Mouse (Mus musculus) olfactory bulb, adult 2 months (tissue): Measurements from ENCODE around the gene Zglp1.

Experiments used
- CTCF ChIP-seq: fragments of 200-500 bp; IDR thresholded peaks from 2 replicates; pipeline ENCODE4 v1.5.1; 2012; ENCODE audit warnings: low read depth, mild to moderate bottlenecking, low read length, moderate library complexity; ENCODE audit not compliant: insufficient read depth
- POLR2A ChIP-seq: fragments of 200-500 bp; IDR thresholded peaks from 2 replicates; pipeline ENCODE4 v1.6.1; 2012; ENCODE audit warnings: mild to moderate bottlenecking, low read depth, low read length, moderate library complexity; ENCODE audit not compliant: insufficient read depth

GRCm38 (mm10) chr9:21115105-21115504, 48.2 kb upstream of the Zglp1 start:
- TF ChIP-seq CTCF = no peak
- TF ChIP-seq POLR2A = no peak
